16 mouse cellular contexts compared by ENCODE assay signal in the genomic region with DNA sequence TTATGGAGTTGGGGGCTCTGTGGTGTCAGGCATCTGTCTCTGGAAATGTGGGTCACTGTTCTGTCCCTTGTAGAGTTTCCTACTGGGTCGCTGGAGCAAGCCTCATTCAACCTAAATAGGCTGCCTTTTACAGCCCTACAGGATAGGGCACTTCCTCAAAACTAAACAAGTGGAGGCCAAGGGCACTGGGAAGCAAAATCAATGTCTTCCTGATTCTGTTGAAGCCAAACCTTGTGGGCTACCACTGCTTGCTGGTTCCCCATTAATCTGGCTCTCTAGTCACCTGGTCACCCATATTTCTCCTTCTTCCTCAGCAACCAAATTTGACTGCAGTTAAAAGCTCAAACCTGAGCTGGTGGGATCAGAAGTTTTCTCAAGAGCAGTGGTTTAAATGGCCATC.
"Had no signal": no experiment of that assay in that cellular context is flagged by ENCODE, and none has a peak within 500 bp of the region (broad histone marks: within the 10 kb centered on the region; RNA-seq: fewer than 3 reads in every experiment).

No protein-coding gene starts in this region.

- H3K27ac ChIP-seq: kidney, embryonic 15.5 days; limb, embryonic 12.5 days; liver, embryonic 14.5 days; macrophage; midbrain, embryonic 13.5 days; neural tube, embryonic 15.5 days; stomach, postnatal 0 days had no signal

- H3K4me1 ChIP-seq: kidney, embryonic 15.5 days; limb, embryonic 12.5 days; neural tube, embryonic 15.5 days had no signal

- H3K4me3 ChIP-seq: kidney, embryonic 15.5 days; limb, embryonic 12.5 days; midbrain, embryonic 13.5 days; myocyte; neural tube, embryonic 15.5 days had no signal

- DNase-seq: kidney, adult 2 months; kidney, postnatal 14 days; liver; lung, embryonic 14.5 days; lung, postnatal 10 days; right cerebral cortex, adult 18-20 months; right cerebral cortex, postnatal 25 days; thymus, postnatal 4 days had no signal

- ATAC-seq: midbrain, embryonic 13.5 days had no signal
